Mouse (Mus musculus) ES-Bruce4 (cell line): ENCODE data around the gene Hist1h2bn. TPM values are rescaled to one million over a fixed set of nuclear protein-coding genes. Genes with fewer than 3 reads are reported as not detected.
"Not testable (repeated sequence)": the region's sequence is repeated elsewhere in the genome, so short reads cannot be mapped to it uniquely, and the experiment has no call there.

Source experiments
- H3K27ac ChIP-seq: 2 replicates; pipeline ENCODE4 v1.5.1; 2012; ENCODE audit warnings: low read length, inconsistent platforms; ENCODE audit not compliant: insufficient read depth
- H3K27me3 ChIP-seq: 2 replicates; pipeline ENCODE4 v1.6.1; 2012; ENCODE audit warnings: mild to moderate bottlenecking, low read length, inconsistent platforms; ENCODE audit not compliant: control insufficient read depth, poor library complexity, insufficient read depth, severe bottlenecking
- H3K36me3 ChIP-seq: 2 replicates; pipeline ENCODE4 v1.6.1; 2012; ENCODE audit warnings: inconsistent platforms, mild to moderate bottlenecking, low read length, moderate library complexity; ENCODE audit not compliant: control insufficient read depth, poor library complexity, insufficient read depth, severe bottlenecking
- H3K4me1 ChIP-seq: one replicate; pipeline ENCODE4 v1.8.1; 2011; ENCODE audit warnings: low read length; ENCODE audit not compliant: control insufficient read depth, insufficient read depth
- H3K4me3 ChIP-seq: 2 replicates; pipeline ENCODE4 v1.5.1; 2011; ENCODE audit warnings: low read depth, mild to moderate bottlenecking, low read length
- H3K9ac ChIP-seq: 2 replicates; pipeline ENCODE4 v1.6.1; 2012; ENCODE audit warnings: low read depth, mild to moderate bottlenecking, inconsistent platforms; ENCODE audit not compliant: poor library complexity, severe bottlenecking
- H3K9me3 ChIP-seq: replicated peaks from 2 replicates; pipeline ENCODE4 v1.6.1; 2012; ENCODE audit warnings: mild to moderate bottlenecking, low read length, inconsistent platforms; ENCODE audit not compliant: control insufficient read depth, poor library complexity, insufficient read depth, severe bottlenecking
- CTCF ChIP-seq: IDR thresholded peaks from one replicate; pipeline ENCODE4 v1.8.1; 2011; ENCODE audit warnings: low read depth, low read length
- EP300 ChIP-seq: IDR thresholded peaks from 2 replicates; pipeline ENCODE4 v1.6.1; 2011; ENCODE audit warnings: low read depth, low read length; ENCODE audit not compliant: insufficient read depth
- POLR2A ChIP-seq: IDR thresholded peaks from one replicate; pipeline ENCODE4 v1.8.1; 2011; ENCODE audit warnings: low read length; ENCODE audit not compliant: insufficient read depth
- polyA plus RNA-seq: library from polyadenylated mRNA; stranded (reverse); fragments of >200 nt; gene quantifications from 2 replicates; pipeline ENCODE4 v1.2.4, GENCODE M21; 2011; ENCODE audit warnings: low read depth; ENCODE audit not compliant: missing spikeins, insufficient read depth, insufficient read length

Gene Hist1h2bn
- polyA plus RNA-seq, 1 experiment: 20.7 TPM

GRCm38 (mm10) chr13:21745006-21745405 lies 8.9 kb upstream of the Hist1h2bn start:
- H3K9me3 ChIP-seq: no peaks in the 10 kb centered on the region
- H3K9ac ChIP-seq: no peak overlapping the region
- H3K27me3 ChIP-seq: no peaks in the 10 kb centered on the region
- no peaks in the 10 kb centered on the region for H3K4me1 ChIP-seq
- peaks cover 5% of the 10 kb centered on the region for H3K36me3 ChIP-seq
- no peak overlapping the region for H3K27ac ChIP-seq
- no peak overlapping the region for H3K4me3 ChIP-seq
- TF ChIP-seq POLR2A: no peak
- no peak for TF ChIP-seq EP300
- no peak for TF ChIP-seq CTCF

- Histone ChIP-seq H3K27ac (peak overlapping the region; percentile 92), H3K4me1 (no peaks in the 10 kb centered on the region), H3K4me3 (peak overlapping the region; percentile 83), H3K36me3 (peaks cover 5% of the 10 kb centered on the region), H3K9ac (peak overlapping the region; percentile 96), H3K27me3 (no peaks in the 10 kb centered on the region), H3K9me3 (no peaks in the 10 kb centered on the region)
- TF ChIP-seq POLR2A: no peak
- no peak for TF ChIP-seq EP300
- no peak for TF ChIP-seq CTCF
Observed at GRCm38 (mm10) chr13:21749387-21750158, 4.3 kb upstream of the Hist1h2bn start.

GRCm38 (mm10) chr13:21750159-21751017 lies 3.5 kb upstream of the Hist1h2bn start, which contains the start of gene Hist1h4k:
TSS of gene Hist1h4k (minus strand) at chr13:21750505.
- peak within 1 kb of the TSS; percentile 83 for H3K4me3 ChIP-seq
- TF ChIP-seq POLR2A (peak; percentile 89), EP300 (peak; percentile 71)
- peak within 1 kb of the TSS; percentile 96 for H3K9ac ChIP-seq
- H3K36me3 ChIP-seq, H3K9me3 ChIP-seq, H3K4me1 ChIP-seq, H3K27me3 ChIP-seq: not testable (repeated sequence)
- H3K27ac ChIP-seq: peak within 1 kb of the TSS; percentile 92

GRCm38 (mm10) chr13:21751417-21751816 lies 2.5 kb upstream of the Hist1h2bn start:
- no peak overlapping the region for H3K27ac ChIP-seq
- no peaks in the 10 kb centered on the region for H3K9me3 ChIP-seq
- no peak overlapping the region for H3K9ac ChIP-seq
- H3K4me3 ChIP-seq: no peak overlapping the region
- TF ChIP-seq POLR2A (no peak), EP300 (no peak), CTCF (no peak)
- peaks cover 5% of the 10 kb centered on the region for H3K36me3 ChIP-seq
- H3K27me3 ChIP-seq: no peaks in the 10 kb centered on the region
- no peaks in the 10 kb centered on the region for H3K4me1 ChIP-seq

- Histone ChIP-seq H3K36me3 (peaks cover 5% of the 10 kb centered on the region), H3K9ac (peak overlapping the region; percentile 73; the same call in 1 of the 2 replicates), H3K9me3 (no peaks in the 10 kb centered on the region), H3K27me3 (no peaks in the 10 kb centered on the region), H3K4me1 (no peaks in the 10 kb centered on the region), H3K27ac (no peak overlapping the region; the same call in 1 of the 2 replicates), H3K4me3 (no peak overlapping the region)
- TF ChIP-seq CTCF (no peak), EP300 (no peak)
Observed at GRCm38 (mm10) chr13:21751827-21752226, 2.1 kb upstream of the Hist1h2bn start.

- TF ChIP-seq POLR2A (no peak), EP300 (no peak), CTCF (no peak)
- Histone ChIP-seq H3K27me3 (no peaks in the 10 kb centered on the region), H3K9ac (peak overlapping the region; percentile 73), H3K4me3 (peak overlapping the region; percentile 12; the same call in 1 of the 2 replicates), H3K36me3 (peaks cover 5% of the 10 kb centered on the region), H3K4me1 (no peaks in the 10 kb centered on the region), H3K9me3 (no peaks in the 10 kb centered on the region), H3K27ac (peak overlapping the region; percentile 61)
Observed at GRCm38 (mm10) chr13:21752356-21752755, 1.6 kb upstream of the Hist1h2bn start.
